Mouse (Mus musculus) hindbrain, postnatal 0 days (tissue): ENCODE data around the gene Tldc1. TPM values are rescaled to one million over a fixed set of nuclear protein-coding genes. Genes with fewer than 3 reads are reported as not detected.

Source experiments
- ATAC-seq: fragments of 200-750 bp; cut with Nextera tagmentation; 2 replicates; pipeline ENCODE4 v1.8.0; 2017; ENCODE audit warnings: mild to moderate bottlenecking, moderate TSS enrichment, moderate library complexity
- DNase-seq: peaks from one replicate; pipeline ENCODE4 v3.0.0-alpha.2; 2015; ENCODE audit warnings: low spot score
- H3K27ac ChIP-seq: fragments of 300-500 bp; sonication (generic); 2 replicates; pipeline ENCODE4 v1.5.1; 2014; ENCODE audit warnings: mild to moderate bottlenecking
- H3K27me3 ChIP-seq: fragments of 300-500 bp; sonication (generic); 2 replicates; pipeline ENCODE4 v1.6.1; 2014; ENCODE audit warnings: low read length, mixed read lengths; ENCODE audit not compliant: insufficient read depth
- H3K36me3 ChIP-seq: fragments of 300-500 bp; sonication (generic); 2 replicates; pipeline ENCODE4 v1.6.1; 2014; ENCODE audit warnings: low read length, mixed read lengths; ENCODE audit not compliant: insufficient read depth
- H3K4me1 ChIP-seq: fragments of 300-500 bp; sonication (generic); 2 replicates; pipeline ENCODE4 v1.6.1; 2014; ENCODE audit warnings: antibody characterized with exemption, low read length, mixed read lengths; ENCODE audit not compliant: insufficient read depth
- H3K4me2 ChIP-seq: fragments of 300-500 bp; sonication (generic); 2 replicates; pipeline ENCODE4 v1.6.1; 2014; ENCODE audit warnings: low read depth, mild to moderate bottlenecking, low read length, moderate library complexity, mixed read lengths
- H3K4me3 ChIP-seq: fragments of 300-500 bp; sonication (generic); 2 replicates; pipeline ENCODE4 v1.5.1; 2014; ENCODE audit warnings: low read length
- H3K9ac ChIP-seq: fragments of 300-500 bp; sonication (generic); replicated peaks from 2 replicates; pipeline ENCODE4 v1.6.1; 2014; ENCODE audit warnings: mild to moderate bottlenecking, low read length, moderate library complexity, mixed read lengths
- H3K9me3 ChIP-seq: fragments of 300-500 bp; sonication (generic); 2 replicates; pipeline ENCODE4 v1.6.1; 2016; ENCODE audit warnings: low read length, mixed read lengths
- CTCF ChIP-seq: IDR thresholded peaks from 2 replicates; pipeline ENCODE4 v1.5.1; 2016; ENCODE audit warnings: antibody characterized with exemption, control low read depth, low read depth
- WGBS: fragments of 180-500 bp; shearing (Covaris S2); extraction: QIAGEN DNeasy Blood & Tissue Kit; methylation state at CpG from one replicate; pipeline ENCODE4 v1.1.7; 2014; 5-methylcytosine and 5-hydroxymethylcytosine counted together
- polyA plus RNA-seq: library from polyadenylated mRNA; unstranded; fragments of >200 nt; fragmentation: Nextera tagmentation; extraction: Ambion mirVana; gene quantifications from 2 replicates; pipeline ENCODE4 v1.2.1, GENCODE M21; 2015
- total RNA-seq: library from RNA; depleted of rRNA; stranded (reverse); fragments of >200 nt; gene quantifications from 2 replicates; pipeline ENCODE4 v1.2.3, GENCODE M21; 2014

The Tldc1 gene
- total and polyA plus RNA-seq, 2 experiments from 2014 or later = 8.4 to 21.2 TPM

DNA sequence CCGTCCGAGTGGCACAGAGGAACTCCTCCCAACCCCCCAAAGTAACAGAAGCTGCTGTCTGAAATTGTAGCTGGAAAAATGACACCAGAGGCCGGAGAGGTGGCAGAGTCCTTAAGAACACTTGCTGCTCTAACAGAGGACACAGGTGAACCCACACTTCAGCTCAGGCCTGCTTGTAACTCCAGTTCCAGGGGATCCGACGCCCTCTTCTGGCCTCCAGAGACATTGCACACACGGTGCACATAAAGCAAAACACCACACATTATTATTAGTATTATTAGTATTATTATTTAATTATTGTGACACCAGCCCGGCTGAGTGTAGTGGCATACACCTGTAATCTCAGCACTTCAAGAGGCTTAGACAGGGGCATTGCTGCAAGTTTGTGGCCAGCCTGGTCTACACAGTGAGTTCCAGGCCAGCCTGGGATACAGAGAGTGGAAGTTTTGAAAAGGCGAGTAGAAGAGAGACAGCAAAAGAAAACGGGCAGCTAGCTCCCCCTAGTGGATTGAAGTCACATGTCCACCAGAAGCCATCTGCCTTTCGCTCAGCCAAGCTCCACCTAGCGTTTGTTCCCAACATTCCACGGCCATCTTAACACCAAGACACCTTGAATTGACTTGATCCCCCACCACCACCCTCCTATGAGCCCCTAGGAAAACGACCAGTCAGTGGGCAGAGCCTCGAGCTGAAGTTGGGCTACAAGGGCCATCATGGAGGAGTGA is 959 bp upstream of the Tldc1 start:
- 0 out of 2 replicates have a peak overlapping the region, but pooled peaks have one; percentile 72 for H3K9ac ChIP-seq
- H3K27ac ChIP-seq = peak overlapping the region; percentile 87
- WGBS = 26% methylated on average over 14 of the region's 14 CpGs
- peak; percentile 98 for TF ChIP-seq CTCF
- no peaks in the 10 kb centered on the region for H3K9me3 ChIP-seq
- H3K27me3 ChIP-seq = no peaks in the 10 kb centered on the region
- no peak overlapping the region for H3K4me3 ChIP-seq
- peak overlapping the region; percentile 92 for H3K4me2 ChIP-seq
- ATAC-seq (peak; percentile 28), DNase-seq (peak; percentile 94)
- no peaks in the 10 kb centered on the region for H3K36me3 ChIP-seq
- peaks cover 16% of the 10 kb centered on the region; the same call in 1 of the 2 replicates for H3K4me1 ChIP-seq

DNA sequence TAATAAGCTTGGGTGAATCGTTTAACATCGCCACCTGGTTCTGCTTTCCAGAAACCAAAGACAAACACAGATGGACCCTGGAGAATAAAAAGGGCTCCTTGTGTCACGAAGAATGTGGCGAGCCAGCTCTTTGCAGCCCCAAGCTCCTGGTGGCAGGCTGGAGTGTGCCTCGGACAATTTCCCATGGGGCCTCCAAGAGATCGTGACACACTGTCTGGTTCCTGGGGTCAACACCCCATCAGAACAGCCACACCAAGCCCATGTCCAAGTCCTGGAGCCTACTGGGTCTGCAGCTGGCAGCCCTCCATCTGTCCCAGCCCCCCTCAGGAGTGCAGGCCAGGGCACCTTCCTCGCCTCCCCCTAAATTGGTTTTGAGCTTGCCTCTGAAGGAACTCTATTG is 451 bp downstream of the Tldc1 start:
- Histone ChIP-seq H3K4me1 (peaks cover 16% of the 10 kb centered on the region; the same call in 1 of the 2 replicates), H3K9me3 (no peaks in the 10 kb centered on the region), H3K4me3 (peak overlapping the region; percentile 62), H3K27ac (peak overlapping the region; percentile 87), H3K27me3 (no peaks in the 10 kb centered on the region), H3K4me2 (peak overlapping the region; percentile 92), H3K9ac (peak overlapping the region; percentile 72), H3K36me3 (no peaks in the 10 kb centered on the region)
- ATAC-seq = no peak; the same call in 1 of the 2 replicates
- 10% methylated on average over 7 of the region's 7 CpGs for WGBS
- DNase-seq = peak; percentile 47
- no peak for TF ChIP-seq CTCF

DNA sequence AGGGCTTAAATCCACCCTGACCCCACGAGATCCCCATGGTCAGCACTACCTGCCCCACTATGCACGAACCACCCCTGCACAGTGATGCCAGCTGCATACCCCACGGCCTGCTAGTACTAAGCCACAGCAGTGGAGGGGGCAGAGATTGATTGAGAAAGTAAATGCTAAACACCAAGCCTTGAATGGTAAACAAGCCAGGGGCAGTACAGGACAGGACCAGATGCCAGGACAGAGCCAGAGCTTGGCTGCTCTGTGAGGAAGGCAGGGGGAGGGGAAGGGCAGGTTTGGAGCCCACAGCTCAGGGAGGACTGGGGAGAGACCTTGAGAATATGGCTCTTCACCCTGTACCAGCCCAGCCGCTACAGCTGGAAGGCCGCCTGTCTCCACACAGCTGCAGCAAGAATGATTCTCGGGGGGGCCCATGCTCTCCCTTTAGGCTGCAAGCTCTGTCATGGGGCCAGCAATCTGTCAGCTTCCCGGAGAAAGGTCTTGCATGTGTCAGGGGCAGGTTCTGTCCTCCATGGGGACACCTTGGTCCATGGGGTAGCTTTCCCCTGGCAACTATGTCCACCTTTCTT is 1.5 kb downstream of the Tldc1 start:
- H3K27ac ChIP-seq = no peak overlapping the region
- H3K9ac ChIP-seq = no peak overlapping the region
- 77% methylated on average over 7 of the region's 7 CpGs for WGBS
- peaks cover 16% of the 10 kb centered on the region; the same call in 1 of the 2 replicates for H3K4me1 ChIP-seq
- no peak for TF ChIP-seq CTCF
- DNase-seq (no peak), ATAC-seq (no peak)
- no peak overlapping the region for H3K4me3 ChIP-seq
- H3K27me3 ChIP-seq = no peaks in the 10 kb centered on the region
- H3K4me2 ChIP-seq = peak overlapping the region; percentile 92; the same call in 1 of the 2 replicates
- H3K9me3 ChIP-seq = no peaks in the 10 kb centered on the region
- H3K36me3 ChIP-seq = no peaks in the 10 kb centered on the region

DNA sequence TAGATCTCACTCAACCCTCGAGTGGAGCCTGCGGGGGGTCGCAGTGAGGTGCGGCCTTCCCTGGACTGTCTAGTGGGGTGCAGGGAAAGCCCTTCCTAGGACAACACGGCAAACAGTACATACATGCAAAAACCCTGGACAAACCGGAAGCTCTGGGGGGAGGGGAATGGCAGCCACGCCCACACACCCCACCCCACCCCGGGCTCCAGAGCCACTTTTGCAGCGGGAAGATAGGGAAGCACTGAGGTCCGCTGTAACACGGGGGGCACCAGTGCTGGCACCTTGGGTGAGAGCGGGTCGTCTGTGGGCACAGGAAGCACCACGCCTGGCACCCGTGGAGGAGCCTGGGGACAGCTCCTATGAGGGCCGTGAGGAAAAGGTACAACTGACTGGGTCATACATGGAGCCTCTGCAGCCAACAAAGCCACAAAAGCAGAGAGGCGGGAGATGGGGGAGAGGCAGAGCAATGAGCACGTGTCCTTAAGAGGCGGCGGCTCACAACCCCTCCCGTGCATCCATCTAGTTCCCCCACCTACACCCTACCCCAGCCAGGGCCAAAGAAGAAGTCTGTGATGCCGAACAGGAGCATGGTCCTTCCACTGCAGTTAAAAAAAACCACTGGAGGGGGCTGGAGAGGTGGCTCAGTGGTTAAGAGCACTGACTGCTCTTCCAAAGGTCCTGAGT is 12.3 kb downstream of the Tldc1 start:
- 81% methylated on average over 22 of the region's 22 CpGs for WGBS

DNA sequence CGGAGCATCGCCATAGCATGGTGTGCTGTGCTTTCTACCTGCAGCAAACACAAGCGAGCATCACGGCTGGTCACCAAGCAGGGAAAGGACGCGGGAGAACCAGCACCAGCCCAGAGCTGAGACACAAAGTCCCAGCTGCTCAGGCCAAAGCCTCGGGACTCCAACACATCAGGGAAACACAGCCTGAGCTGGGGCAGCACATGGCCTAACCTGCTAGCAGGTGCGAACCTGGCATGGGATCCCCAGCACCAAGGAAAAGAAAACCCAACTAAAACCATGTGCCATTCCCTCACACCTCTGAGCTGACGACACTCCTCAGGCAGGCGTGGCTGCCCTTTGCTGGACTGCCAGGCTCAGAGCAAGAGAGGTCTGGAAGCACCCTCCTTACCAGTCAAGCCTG is 12.9 kb downstream of the Tldc1 start:
- Histone ChIP-seq H3K4me2 (no peak overlapping the region), H3K9me3 (no peaks in the 10 kb centered on the region), H3K27me3 (no peaks in the 10 kb centered on the region), H3K36me3 (peaks cover 22% of the 10 kb centered on the region), H3K4me1 (no peaks in the 10 kb centered on the region), H3K27ac (no peak overlapping the region), H3K9ac (no peak overlapping the region), H3K4me3 (no peak overlapping the region)
- 87% methylated on average over 10 of the region's 10 CpGs for WGBS
- no peak for ATAC-seq
- TF ChIP-seq CTCF = no peak
- no peak for DNase-seq

More for the DNA sequence above, 12.3 kb downstream of the Tldc1 start:
- no peak overlapping the region for H3K9ac ChIP-seq
- ATAC-seq = no peak
- H3K36me3 ChIP-seq = peaks cover 22% of the 10 kb centered on the region
- H3K4me1 ChIP-seq = no peaks in the 10 kb centered on the region
- no peak overlapping the region for H3K4me2 ChIP-seq
- DNase-seq = no peak
- TF ChIP-seq CTCF = no peak
- no peak overlapping the region for H3K27ac ChIP-seq
- no peaks in the 10 kb centered on the region for H3K9me3 ChIP-seq
- no peak overlapping the region for H3K4me3 ChIP-seq
- H3K27me3 ChIP-seq = no peaks in the 10 kb centered on the region

DNA sequence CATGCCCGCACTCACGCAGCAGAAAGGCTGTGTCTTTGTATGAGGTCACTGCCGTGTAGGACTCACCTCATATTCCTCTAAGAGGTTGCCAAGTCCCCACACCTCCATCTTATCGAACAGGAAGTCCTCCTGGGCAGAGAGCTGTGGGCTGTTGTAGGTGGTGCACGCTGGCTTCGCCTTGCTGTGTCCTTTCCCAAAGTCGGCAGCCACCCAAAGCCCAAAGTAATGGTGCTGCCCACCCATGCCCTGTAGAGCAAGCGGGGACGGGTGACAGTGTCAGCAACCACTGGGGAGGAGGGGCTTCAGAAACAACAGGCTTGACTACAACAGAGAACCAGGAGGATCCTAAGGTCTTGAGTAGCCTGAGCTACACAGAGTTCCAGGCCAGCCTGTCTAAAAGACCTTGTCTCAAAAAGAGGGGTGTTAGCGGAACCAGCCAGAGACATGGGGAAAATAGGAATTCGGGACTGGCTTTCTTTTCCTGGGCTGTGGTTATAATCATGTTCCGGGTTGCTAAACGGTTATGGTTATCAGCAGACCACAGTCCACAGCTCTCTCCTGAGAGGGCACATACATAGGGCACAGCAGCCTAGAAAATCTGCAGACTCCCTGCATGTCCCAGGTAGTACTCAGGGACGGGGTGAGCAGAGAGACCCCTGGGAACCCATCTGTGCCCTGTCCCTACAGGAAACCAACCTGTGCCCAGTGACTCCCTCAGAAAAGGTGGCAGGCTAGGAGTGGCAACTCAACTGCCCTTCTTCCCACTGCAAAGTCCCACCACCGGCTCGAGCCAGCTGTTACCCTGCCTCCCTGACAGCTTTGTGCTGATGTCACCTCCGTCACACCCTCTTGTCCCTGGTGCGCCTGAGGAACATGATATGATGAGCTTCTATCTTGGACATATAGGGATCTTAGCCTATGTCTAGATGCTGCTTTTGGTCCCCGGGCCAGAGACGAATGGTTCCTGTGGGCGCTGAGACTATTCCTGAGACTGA is 15.7 kb downstream of the Tldc1 start:
- peaks cover 9% of the 10 kb centered on the region; the same call in 1 of the 2 replicates for H3K36me3 ChIP-seq
- DNase-seq = no peak
- WGBS = 92% methylated on average over 21 of the region's 21 CpGs

More for the DNA sequence above, 15.7 kb downstream of the Tldc1 start:
- no peak for TF ChIP-seq CTCF
- Histone ChIP-seq H3K27ac (no peak overlapping the region), H3K4me2 (no peak overlapping the region), H3K9me3 (no peaks in the 10 kb centered on the region), H3K4me3 (no peak overlapping the region), H3K4me1 (no peaks in the 10 kb centered on the region), H3K27me3 (no peaks in the 10 kb centered on the region), H3K9ac (no peak overlapping the region)
- no peak for ATAC-seq
